Mouse (Mus musculus) spleen, postnatal 14 days (tissue): ENCODE data around the gene Mgst2.
A peak's percentile ranks its signal among the peaks of the same experiment; 100 is the strongest.

ENCODE experiments used
- DNase-seq, 2 experiments: peaks; one replicate each; pipeline ENCODE4 v3.0.0; 2021 to 2022; ENCODE audit warnings: low spot score in 2 of 2

Mgst2 gene

GRCm38 (mm10) chr3:51654303-51655055 is 5.7 kb upstream of the Mgst2 start:
- DNase-seq = no peak

GRCm38 (mm10) chr3:51659415-51659814 is 745 bp upstream of the Mgst2 start:
- DNase-seq = no peak

GRCm38 (mm10) chr3:51660821-51661276 is 689 bp downstream of the Mgst2 start:
- DNase-seq = no peak

- DNase-seq = no peak
These were observed 1.2 kb downstream of the Mgst2 start for GRCm38 (mm10) chr3:51661376-51661775.

GRCm38 (mm10) chr3:51661880-51662550 is 1.9 kb downstream of the Mgst2 start:
- no peak for DNase-seq

GRCm38 (mm10) chr3:51662557-51662956 is 2.4 kb downstream of the Mgst2 start:
- peak in 1 of 2 experiments; percentile 20 for DNase-seq

GRCm38 (mm10) chr3:51668607-51669006 is 8.4 kb downstream of the Mgst2 start:
- no peak for DNase-seq

- DNase-seq = no peak
These were observed 10.4 kb downstream of the Mgst2 start for GRCm38 (mm10) chr3:51670414-51671070.

- DNase-seq = no peak
These were observed 10.9 kb downstream of the Mgst2 start for GRCm38 (mm10) chr3:51671071-51671469.

- DNase-seq = no peak
These were observed 12.5 kb downstream of the Mgst2 start for GRCm38 (mm10) chr3:51672631-51673030.

- peak in 1 of 2 experiments; percentile 36 for DNase-seq
These were observed 13.4 kb downstream of the Mgst2 start for GRCm38 (mm10) chr3:51673408-51674086.

- no peak for DNase-seq
These were observed 14.8 kb downstream of the Mgst2 start for GRCm38 (mm10) chr3:51674963-51675362.

- no peak for DNase-seq
These were observed 25.4 kb downstream of the Mgst2 start for GRCm38 (mm10) chr3:51685539-51685938.

- no peak for DNase-seq
These were observed 26.2 kb downstream of the Mgst2 start for GRCm38 (mm10) chr3:51686316-51686715.

GRCm38 (mm10) chr3:51686791-51687190 is 26.6 kb downstream of the Mgst2 start:
- DNase-seq = no peak

- DNase-seq = no peak
These were observed 28.6 kb downstream of the Mgst2 start for GRCm38 (mm10) chr3:51688725-51689124.

- no peak for DNase-seq
These were observed 33.0 kb downstream of the Mgst2 start for GRCm38 (mm10) chr3:51693196-51693595.

- no peak for DNase-seq
These were observed 34.4 kb downstream of the Mgst2 start for GRCm38 (mm10) chr3:51694576-51694975.

GRCm38 (mm10) chr3:51695713-51696112 is 35.6 kb downstream of the Mgst2 start:
- no peak for DNase-seq

GRCm38 (mm10) chr3:51697931-51698330 is 37.8 kb downstream of the Mgst2 start:
- no peak for DNase-seq

GRCm38 (mm10) chr3:51700123-51700522 is 40.0 kb downstream of the Mgst2 start:
- DNase-seq = no peak

- DNase-seq = no peak
These were observed 40.6 kb downstream of the Mgst2 start for GRCm38 (mm10) chr3:51700731-51701280.
